Mouse (Mus musculus): ENCODE data around the gene Ttf2.

DNA sequence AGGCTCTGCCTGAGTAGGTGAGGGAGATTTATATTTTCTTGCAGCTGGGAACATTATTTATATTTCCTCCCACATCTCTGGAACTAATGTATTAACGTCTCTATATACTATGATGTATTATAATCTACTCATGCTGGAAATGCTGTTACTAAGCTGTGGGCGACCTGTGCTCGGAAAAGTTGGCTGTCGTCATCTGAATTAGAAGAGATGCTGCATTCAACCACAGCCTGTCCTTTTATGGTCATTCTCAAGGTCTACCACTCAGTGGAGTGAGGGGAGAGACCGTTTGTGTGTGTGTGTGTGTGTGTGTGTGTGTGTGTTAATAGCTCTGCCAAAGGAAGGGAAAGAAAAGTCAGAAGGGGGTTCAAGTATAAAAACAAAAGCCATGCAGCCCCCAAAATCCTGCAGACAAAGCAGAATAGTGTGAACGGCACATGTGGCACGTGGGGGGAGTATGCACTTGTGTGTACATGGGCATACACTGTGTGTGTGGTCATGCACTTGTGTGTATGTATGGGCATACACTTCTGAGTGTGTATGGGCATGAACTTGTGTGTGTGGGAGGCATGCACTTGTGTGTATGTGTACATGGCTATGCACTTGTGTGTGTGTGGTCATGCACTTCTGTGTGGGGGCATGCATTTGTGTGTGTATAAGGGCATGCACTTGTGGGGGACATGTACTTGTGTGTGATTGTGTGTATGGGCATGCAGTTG lies 57.8 kb downstream of the Ttf2 start:
- TF ChIP-seq CTCF (IDR thresholded peaks at IDR 0.05; ENCODE audit: insufficient read depth, low read depth, low read length) (no peak), POLR2A (IDR thresholded peaks at IDR 0.05; ENCODE audit: insufficient read depth, low read depth, low read length) (no peak)

Data from olfactory bulb, adult 2 months (tissue).